Mouse (Mus musculus) ES-E14 (cell line): Measurements from ENCODE around the gene Kctd17.

ENCODE experiments used
- CHD2 ChIP-seq: IDR thresholded peaks from 2 replicates; pipeline ENCODE4 v1.6.1; 2014; ENCODE audit warnings: mild to moderate bottlenecking, low read depth, low read length, inconsistent platforms
- MAFK ChIP-seq: IDR thresholded peaks from 2 replicates; pipeline ENCODE4 v1.6.1; 2014; ENCODE audit warnings: mild to moderate bottlenecking, low read depth, low read length, inconsistent platforms; ENCODE audit not compliant: insufficient read depth
- ZC3H11A ChIP-seq: IDR thresholded peaks from 2 replicates; pipeline ENCODE4 v1.6.1; 2012; ENCODE audit warnings: low read depth, mild to moderate bottlenecking, inconsistent platforms, low read length, borderline replicate concordance

GRCm38 (mm10) chr15:78447121-78447520 lies 18.8 kb downstream of the Kctd17 start:
- TF ChIP-seq MAFK (no peak), ZC3H11A (no peak), CHD2 (no peak)
